ENCODE assay signal across 31 mouse cellular contexts in genomic region chr17:42346027-42346426, GRCm38 (mm10). TPM values are rescaled to one million over a fixed set of nuclear protein-coding genes. Genes with fewer than 3 reads are reported as not detected.
"Had no signal": no experiment of that assay in that cellular context is flagged by ENCODE, and none has a peak within 500 bp of the region (broad histone marks: within the 10 kb centered on the region; RNA-seq: fewer than 3 reads in every experiment).

No protein-coding gene starts in this region.

- DNase-seq: gastrocnemius, postnatal 14 days; gastrocnemius, postnatal 36 days; heart, adult 11 months; heart, adult 2 months; heart, postnatal 14 days; heart, postnatal 36 days; kidney, adult 11 months; kidney, adult 2 months; kidney, adult 9 months; kidney, postnatal 14 days; kidney, postnatal 36 days; layer of hippocampus, postnatal 36 days; left cerebral cortex, postnatal 4 days had no signal

- H3K27me3 ChIP-seq: heart, embryonic 13.5 days; heart, embryonic 15.5 days; hindbrain, embryonic 13.5 days; hindbrain, embryonic 15.5 days; kidney, embryonic 15.5 days; limb, embryonic 13.5 days; limb, embryonic 15.5 days; liver, embryonic 12.5 days had no signal

- H3K4me2 ChIP-seq: heart, embryonic 11.5 days; heart, embryonic 13.5 days; heart, embryonic 15.5 days; hindbrain, embryonic 13.5 days; hindbrain, embryonic 15.5 days; kidney, embryonic 15.5 days; limb, embryonic 13.5 days; limb, embryonic 15.5 days; liver, embryonic 12.5 days had no signal

- H3K4me1 ChIP-seq: heart, embryonic 13.5 days; heart, embryonic 15.5 days; hindbrain, embryonic 13.5 days; hindbrain, embryonic 15.5 days; kidney, embryonic 15.5 days; limb, embryonic 13.5 days; limb, embryonic 15.5 days; liver, embryonic 12.5 days had no signal

- H3K9me3 ChIP-seq: heart, embryonic 13.5 days; heart, embryonic 15.5 days; hindbrain, embryonic 13.5 days; hindbrain, embryonic 15.5 days; kidney, embryonic 15.5 days; limb, embryonic 13.5 days; limb, embryonic 15.5 days; liver, embryonic 12.5 days had no signal

- H3K4me3 ChIP-seq: heart, adult 2 months; heart, embryonic 13.5 days; heart, embryonic 15.5 days; hindbrain, embryonic 13.5 days; hindbrain, embryonic 15.5 days; kidney, embryonic 15.5 days; limb, embryonic 13.5 days; limb, embryonic 15.5 days; liver, embryonic 12.5 days had no signal

- H3K27ac ChIP-seq: heart, adult 2 months; heart, embryonic 13.5 days; heart, embryonic 15.5 days; hindbrain, embryonic 13.5 days; hindbrain, embryonic 15.5 days; hindbrain, postnatal 0 days; kidney, embryonic 15.5 days; kidney, postnatal 0 days; limb, embryonic 13.5 days; limb, embryonic 15.5 days; liver, embryonic 12.5 days; liver, embryonic 14.5 days had no signal

- H3K9ac ChIP-seq: heart, embryonic 13.5 days; heart, embryonic 15.5 days; hindbrain, embryonic 13.5 days; hindbrain, embryonic 15.5 days; kidney, embryonic 15.5 days; limb, embryonic 13.5 days; limb, embryonic 15.5 days; liver, embryonic 12.5 days; liver, embryonic 14.5 days had no signal

- H3K36me3 ChIP-seq: heart, embryonic 13.5 days; heart, embryonic 15.5 days; hindbrain, embryonic 13.5 days; hindbrain, embryonic 15.5 days; kidney, embryonic 15.5 days; limb, embryonic 13.5 days; limb, embryonic 15.5 days; liver, embryonic 12.5 days had no signal

- ATAC-seq: hindbrain, postnatal 0 days; intestine, embryonic 16.5 days; liver, embryonic 12.5 days had no signal

RNA-seq across cellular contexts. Expression of gene Ptchd4, which starts 30.3 kb away (rescaled TPM):
- total RNA-seq: gastrocnemius, adult 18-20 months; heart, adult 2 months; heart, postnatal 36 days; hematopoietic stem cell, adult 5-6 weeks; liver, adult 2 months had no signal
- polyA plus RNA-seq: heart, adult 2 months; heart, postnatal 0 days; liver, adult 2 months; liver, embryonic 14.5 days; liver, embryonic 16.5 days had no signal
